Mouse (Mus musculus) CD4-positive, CD25-positive, alpha-beta regulatory T cell, adult 4 months (primary cell): Measurements from ENCODE around the gene Hoxa13. TPM values are rescaled to one million over a fixed set of nuclear protein-coding genes. Genes with fewer than 3 reads are reported as not detected.

Experiments
- ATAC-seq: one replicate; pipeline ENCODE4 v1.8.0; 2017
- polyA plus RNA-seq, 2 experiments: library from polyadenylated mRNA; unstranded; fragments of 100-300 nt; shearing (Covaris generic); gene quantifications; one replicate each; pipeline ENCODE4 v1.2.1; 2017

Hoxa13 gene
- polyA plus RNA-seq, 2 experiments from 2014 or later = not detected

- ATAC-seq = no peak
Observed at GRCm38 (mm10) chr6:52234428-52235140, 26.1 kb downstream of the Hoxa13 start.

- ATAC-seq = peak; percentile 33
Observed at GRCm38 (mm10) chr6:52233546-52234427, 26.9 kb downstream of the Hoxa13 start.

GRCm38 (mm10) chr6:52232984-52233545, 27.6 kb downstream of the Hoxa13 start:
- ATAC-seq = no peak

- no peak for ATAC-seq
Observed at GRCm38 (mm10) chr6:52232568-52232965, 28.1 kb downstream of the Hoxa13 start.

GRCm38 (mm10) chr6:52231885-52232567, 28.7 kb downstream of the Hoxa13 start:
- ATAC-seq = no peak

- ATAC-seq = no peak
Observed at GRCm38 (mm10) chr6:52230516-52231165, 30.0 kb downstream of the Hoxa13 start, which contains the start of gene Hoxa9. TSS of gene Hoxa9 (minus strand) at chr6:52231089.

- peak; percentile 31 for ATAC-seq
Observed at GRCm38 (mm10) chr6:52229558-52230416, 30.9 kb downstream of the Hoxa13 start.

GRCm38 (mm10) chr6:52228475-52229465, 31.9 kb downstream of the Hoxa13 start:
- no peak for ATAC-seq

GRCm38 (mm10) chr6:52227470-52228222, 33.0 kb downstream of the Hoxa13 start:
- no peak for ATAC-seq

GRCm38 (mm10) chr6:52226569-52227257, 34.0 kb downstream of the Hoxa13 start:
- no peak for ATAC-seq

- no peak for ATAC-seq
Observed at GRCm38 (mm10) chr6:52225612-52226568, 34.8 kb downstream of the Hoxa13 start.

GRCm38 (mm10) chr6:52224895-52225611, 35.6 kb downstream of the Hoxa13 start:
- no peak for ATAC-seq

GRCm38 (mm10) chr6:52223939-52224760, 36.5 kb downstream of the Hoxa13 start:
- ATAC-seq = no peak

GRCm38 (mm10) chr6:52222729-52223128, 38.0 kb downstream of the Hoxa13 start:
- no peak for ATAC-seq

- no peak for ATAC-seq
Observed at GRCm38 (mm10) chr6:52221993-52222685, 38.5 kb downstream of the Hoxa13 start.
